Mouse (Mus musculus) heart, postnatal 0 days (tissue): Measurements from ENCODE around the gene Celf2. TPM values are rescaled to one million over a fixed set of nuclear protein-coding genes. Genes with fewer than 3 reads are reported as not detected.
A peak's percentile ranks its signal among the peaks of the same experiment; 100 is the strongest.

Experiments used
- ATAC-seq: fragments of 200-750 bp; cut with Nextera tagmentation; 2 replicates; pipeline ENCODE4 v1.8.0; 2017; ENCODE audit warnings: low read depth, moderate number of reproducible peaks, moderate library complexity; ENCODE audit not compliant: insufficient read depth
- DNase-seq: peaks from one replicate; pipeline ENCODE4 v3.0.0-alpha.2; 2016; ENCODE audit warnings: low spot score
- H3K27ac ChIP-seq: fragments of 300-500 bp; sonication (generic); 2 replicates; pipeline ENCODE4 v1.5.1; 2014; ENCODE audit warnings: low read depth, mild to moderate bottlenecking
- H3K27me3 ChIP-seq: fragments of 300-500 bp; sonication (generic); 2 replicates; pipeline ENCODE4 v1.6.1; 2014; ENCODE audit warnings: low read length, mixed read lengths; ENCODE audit not compliant: control insufficient read depth, insufficient read depth
- H3K36me3 ChIP-seq: fragments of 300-500 bp; sonication (generic); replicated peaks from 2 replicates; pipeline ENCODE4 v1.6.1; 2014; ENCODE audit warnings: low read length, mixed read lengths; ENCODE audit not compliant: control insufficient read depth, insufficient read depth
- H3K4me1 ChIP-seq: fragments of 300-500 bp; sonication (generic); 2 replicates; pipeline ENCODE4 v1.6.1; 2014; ENCODE audit warnings: antibody characterized with exemption; ENCODE audit not compliant: control insufficient read depth, insufficient read depth
- H3K4me2 ChIP-seq: fragments of 300-500 bp; sonication (generic); 2 replicates; pipeline ENCODE4 v1.6.1; 2014; ENCODE audit warnings: low read depth, mild to moderate bottlenecking, low read length, moderate library complexity
- H3K4me3 ChIP-seq: fragments of 300-500 bp; sonication (generic); 2 replicates; pipeline ENCODE4 v1.5.1; 2014; ENCODE audit warnings: low read depth, low read length
- H3K9ac ChIP-seq: fragments of 300-500 bp; sonication (generic); replicated peaks from 2 replicates; pipeline ENCODE4 v1.6.1; 2014; ENCODE audit warnings: low read depth, low read length, mixed read lengths
- H3K9me3 ChIP-seq: fragments of 300-500 bp; sonication (generic); replicated peaks from 2 replicates; pipeline ENCODE4 v1.6.1; 2016; ENCODE audit warnings: low read length; ENCODE audit not compliant: control insufficient read depth
- CTCF ChIP-seq: IDR thresholded peaks from 2 replicates; pipeline ENCODE4 v1.5.1; 2016; ENCODE audit warnings: antibody characterized with exemption, control low read depth, low read depth
- EP300 ChIP-seq: IDR thresholded peaks from 2 replicates; pipeline ENCODE4 v1.6.1; 2016; ENCODE audit warnings: antibody characterized with exemption, low read depth
- WGBS: fragments of 180-500 bp; shearing (Covaris S2); extraction: QIAGEN DNeasy Blood & Tissue Kit; methylation state at CpG from one replicate; pipeline ENCODE4 v1.1.7; 2014; 5-methylcytosine and 5-hydroxymethylcytosine counted together
- polyA plus RNA-seq: library from polyadenylated mRNA; unstranded; fragments of >200 nt; fragmentation: Nextera tagmentation; extraction: Ambion mirVana; gene quantifications from 2 replicates; pipeline ENCODE4 v1.2.1, GENCODE M21; 2015
- total RNA-seq: library from RNA; depleted of rRNA; stranded (reverse); fragments of >200 nt; gene quantifications from 2 replicates; pipeline ENCODE4 v1.2.3, GENCODE M21; 2014; ENCODE audit warnings: low replicate concordance

Celf2 gene
- total and polyA plus RNA-seq, 2 experiments from 2014 or later = 47.6 to 64.9 TPM

GRCm38 (mm10) chr2:7112156-7112813 lies 397.1 kb downstream of the Celf2 start:
- DNase-seq (no peak), ATAC-seq (no peak)
- no peak for TF ChIP-seq EP300
- TF ChIP-seq CTCF = no peak
- no peak overlapping the region for H3K27ac ChIP-seq
- no peak overlapping the region for H3K4me2 ChIP-seq
- 63% methylated on average over 4 of the region's 4 CpGs for whole genome bisulfite sequencing
- H3K9ac ChIP-seq = no peak overlapping the region
- H3K9me3 ChIP-seq = no peaks in the 10 kb centered on the region
- no peak overlapping the region for H3K4me3 ChIP-seq
- no peaks in the 10 kb centered on the region for H3K4me1 ChIP-seq
- no peaks in the 10 kb centered on the region for H3K27me3 ChIP-seq
- H3K36me3 ChIP-seq = no peaks in the 10 kb centered on the region

- TF ChIP-seq CTCF = no peak
- DNase-seq (no peak), ATAC-seq (no peak)
- Histone ChIP-seq H3K27ac (no peak overlapping the region), H3K4me1 (peaks cover 13% of the 10 kb centered on the region), H3K9ac (no peak overlapping the region), H3K27me3 (no peaks in the 10 kb centered on the region), H3K9me3 (no peaks in the 10 kb centered on the region), H3K4me2 (no peak overlapping the region), H3K36me3 (no peaks in the 10 kb centered on the region), H3K4me3 (no peak overlapping the region)
- WGBS = 51% methylated on average over 3 of the region's 3 CpGs
These were observed 415.9 kb downstream of the Celf2 start for GRCm38 (mm10) chr2:7093414-7093813.

- 92% methylated on average over 5 of the region's 5 CpGs for WGBS
- Histone ChIP-seq H3K27ac (no peak overlapping the region), H3K27me3 (no peaks in the 10 kb centered on the region), H3K9me3 (no peaks in the 10 kb centered on the region), H3K36me3 (no peaks in the 10 kb centered on the region), H3K4me3 (no peak overlapping the region), H3K9ac (no peak overlapping the region), H3K4me2 (no peak overlapping the region), H3K4me1 (peaks cover 13% of the 10 kb centered on the region)
- ATAC-seq (no peak), DNase-seq (no peak)
- TF ChIP-seq CTCF = no peak
- TF ChIP-seq EP300 = no peak
These were observed 416.7 kb downstream of the Celf2 start for GRCm38 (mm10) chr2:7092641-7093040.

GRCm38 (mm10) chr2:7090496-7090895 lies 418.9 kb downstream of the Celf2 start:
- Histone ChIP-seq H3K27ac (peak overlapping the region; percentile 88), H3K27me3 (no peaks in the 10 kb centered on the region), H3K4me2 (no peak overlapping the region), H3K4me1 (peaks cover 16% of the 10 kb centered on the region), H3K4me3 (no peak overlapping the region), H3K36me3 (no peaks in the 10 kb centered on the region), H3K9ac (no peak overlapping the region), H3K9me3 (no peaks in the 10 kb centered on the region)
- DNase-seq (no peak), ATAC-seq (no peak)
- TF ChIP-seq CTCF (no peak), EP300 (no peak)
- WGBS = 48% methylated on average over 1 of the region's 1 CpGs

GRCm38 (mm10) chr2:7089069-7089834 lies 420.1 kb downstream of the Celf2 start:
- Histone ChIP-seq H3K9ac (no peak overlapping the region), H3K9me3 (no peaks in the 10 kb centered on the region), H3K27ac (peak overlapping the region; percentile 88), H3K4me2 (no peak overlapping the region), H3K4me1 (peaks cover 16% of the 10 kb centered on the region), H3K36me3 (no peaks in the 10 kb centered on the region), H3K27me3 (no peaks in the 10 kb centered on the region), H3K4me3 (no peak overlapping the region)
- WGBS = 9% methylated on average over 7 of the region's 7 CpGs
- ATAC-seq (peak; percentile 96), DNase-seq (peak; percentile 96)
- TF ChIP-seq CTCF (no peak), EP300 (peak; percentile 97)
